Mouse (Mus musculus) embryonic facial prominence, embryonic 11.5 days (tissue): Measurements from ENCODE around the gene Nav1. TPM values are rescaled to one million over a fixed set of nuclear protein-coding genes. Genes with fewer than 3 reads are reported as not detected.

Experiments
- ATAC-seq: fragments of 200-750 bp; cut with Nextera tagmentation; replicated peaks from 2 replicates; pipeline ENCODE4 v1.8.0; 2017; ENCODE audit warnings: low read depth; ENCODE audit not compliant: insufficient number of reproducible peaks, low FRiP score, low TSS enrichment
- DNase-seq: peaks from one replicate; pipeline ENCODE4 v3.0.0-alpha.2; 2015; ENCODE audit warnings: low spot score
- H3K27ac ChIP-seq: fragments of 300-500 bp; sonication (generic); replicated peaks from 2 replicates; pipeline ENCODE4 v1.5.1; 2014; ENCODE audit warnings: mild to moderate bottlenecking, low read depth, low read length, control low read depth
- H3K27me3 ChIP-seq: fragments of 300-500 bp; sonication (generic); 2 replicates; pipeline ENCODE4 v1.6.1; 2014; ENCODE audit warnings: mild to moderate bottlenecking, low read length, moderate library complexity, mixed read lengths; ENCODE audit not compliant: control insufficient read depth, insufficient read depth
- H3K36me3 ChIP-seq: fragments of 300-500 bp; sonication (generic); replicated peaks from 2 replicates; pipeline ENCODE4 v1.6.1; 2014; ENCODE audit warnings: low read depth, mild to moderate bottlenecking, low read length, moderate library complexity, mixed read lengths; ENCODE audit not compliant: control insufficient read depth, insufficient read depth
- H3K4me1 ChIP-seq: fragments of 300-500 bp; sonication (generic); 2 replicates; pipeline ENCODE4 v1.6.1; 2014; ENCODE audit warnings: low read length, mixed read lengths; ENCODE audit not compliant: control insufficient read depth, insufficient read depth
- H3K4me2 ChIP-seq: fragments of 300-500 bp; sonication (generic); 2 replicates; pipeline ENCODE4 v1.6.1; 2014; ENCODE audit warnings: low read depth, mild to moderate bottlenecking, control low read depth, low read length, moderate library complexity
- H3K4me3 ChIP-seq: fragments of 300-500 bp; sonication (generic); 2 replicates; pipeline ENCODE4 v1.5.1; 2014; ENCODE audit warnings: low read depth, low read length, control low read depth
- H3K9ac ChIP-seq: fragments of 300-500 bp; sonication (generic); replicated peaks from 2 replicates; pipeline ENCODE4 v1.6.1; 2014; ENCODE audit warnings: mild to moderate bottlenecking, control low read depth, low read length
- H3K9me3 ChIP-seq: fragments of 300-500 bp; sonication (generic); replicated peaks from 2 replicates; pipeline ENCODE4 v1.6.1; 2016; ENCODE audit warnings: mild to moderate bottlenecking, low read length, inconsistent platforms, mixed read lengths; ENCODE audit not compliant: control insufficient read depth
- WGBS: fragments of 180-500 bp; shearing (Covaris S2); extraction: QIAGEN DNeasy Blood & Tissue Kit; methylation state at CpG from one replicate; pipeline ENCODE4 v1.1.7; 2014; 5-methylcytosine and 5-hydroxymethylcytosine counted together
- polyA plus RNA-seq: library from polyadenylated mRNA; unstranded; fragments of >200 nt; fragmentation: Nextera tagmentation; extraction: Ambion mirVana; gene quantifications from 2 replicates; pipeline ENCODE4 v1.2.1, GENCODE M21; 2014

Nav1 gene
- polyA plus RNA-seq, 1 experiment from 2014 or later, result 11.9 TPM

DNA sequence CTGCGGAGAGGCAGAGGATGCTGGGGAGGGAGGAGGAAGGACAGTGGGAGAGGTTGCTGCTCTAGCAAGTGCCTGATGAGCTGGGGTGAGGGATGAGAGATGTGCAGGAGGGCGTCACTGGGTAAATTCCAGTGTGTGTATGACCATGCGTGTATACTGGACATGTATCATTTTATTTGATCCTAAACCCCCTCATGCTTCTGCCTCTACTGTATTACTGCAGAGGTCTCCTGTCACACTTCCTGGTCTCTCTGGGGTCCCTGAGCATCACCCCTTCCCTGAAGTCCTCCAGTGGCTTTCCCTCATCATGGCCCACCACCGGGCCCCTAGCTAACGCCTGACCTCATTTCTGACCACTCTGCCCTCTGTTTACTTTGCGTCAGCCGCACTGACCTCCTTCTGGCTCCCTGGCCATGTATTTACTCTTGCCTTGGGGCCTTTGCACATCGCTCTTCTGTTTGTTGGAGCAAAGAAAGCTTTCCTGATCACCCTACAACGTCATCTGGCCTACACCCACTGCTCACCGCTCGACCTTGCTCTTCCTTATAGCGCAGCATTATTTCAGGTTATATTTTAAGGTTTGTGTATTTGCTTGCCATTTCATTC lies 91.4 kb downstream of the Nav1 start:
- H3K27me3 ChIP-seq, result no peaks in the 10 kb centered on the region
- H3K9ac ChIP-seq, result no peak overlapping the region
- no peaks in the 10 kb centered on the region for H3K36me3 ChIP-seq
- peaks cover 9% of the 10 kb centered on the region for H3K4me1 ChIP-seq
- ATAC-seq (no peak), DNase-seq (no peak)
- H3K4me3 ChIP-seq, result no peak overlapping the region
- 56% methylated on average over 12 of the region's 12 CpGs for whole genome bisulfite sequencing
- no peak overlapping the region for H3K4me2 ChIP-seq
- H3K9me3 ChIP-seq, result no peaks in the 10 kb centered on the region
- H3K27ac ChIP-seq, result no peak overlapping the region

DNA sequence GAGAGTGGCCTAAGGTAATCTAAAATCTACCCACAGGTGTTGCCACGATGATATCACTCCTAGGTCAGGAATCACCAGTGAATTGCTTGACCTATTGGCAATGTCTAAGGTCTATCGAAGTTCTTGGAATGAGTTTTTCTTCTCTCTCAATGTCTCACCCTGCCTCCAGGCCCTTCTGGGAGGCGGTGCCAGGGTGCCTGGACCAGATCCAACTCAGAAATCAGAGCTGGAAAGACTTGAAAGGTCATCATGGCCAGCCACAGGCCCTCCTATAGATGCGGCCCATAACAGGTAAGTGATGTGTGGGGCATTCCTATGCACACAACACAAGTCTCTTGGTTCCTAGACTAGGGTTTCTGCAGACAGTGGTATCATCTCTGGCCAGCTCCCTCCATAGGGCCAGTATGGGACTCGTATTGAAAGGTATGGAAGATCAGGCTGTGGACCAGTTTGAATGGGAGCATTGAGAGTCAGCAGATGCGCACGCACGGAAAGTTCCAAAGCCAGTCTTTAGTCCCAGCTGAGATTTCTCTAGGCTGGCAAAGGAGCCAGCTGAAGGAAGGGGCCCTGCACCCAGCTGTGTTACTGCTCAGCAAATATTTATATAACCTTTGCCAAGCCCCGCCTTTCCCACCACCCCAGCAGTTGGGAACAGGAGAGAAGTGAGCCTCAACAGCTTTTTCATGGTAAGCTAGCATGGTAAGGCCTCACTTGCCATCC lies 92.0 kb downstream of the Nav1 start:
- DNase-seq (no peak), ATAC-seq (no peak)
- Histone ChIP-seq H3K4me2 (no peak overlapping the region), H3K9ac (no peak overlapping the region), H3K36me3 (no peaks in the 10 kb centered on the region), H3K9me3 (no peaks in the 10 kb centered on the region), H3K27me3 (no peaks in the 10 kb centered on the region), H3K4me3 (no peak overlapping the region), H3K4me1 (peaks cover 10% of the 10 kb centered on the region), H3K27ac (no peak overlapping the region)
- WGBS, result 70% methylated on average over 9 of the region's 9 CpGs

DNA sequence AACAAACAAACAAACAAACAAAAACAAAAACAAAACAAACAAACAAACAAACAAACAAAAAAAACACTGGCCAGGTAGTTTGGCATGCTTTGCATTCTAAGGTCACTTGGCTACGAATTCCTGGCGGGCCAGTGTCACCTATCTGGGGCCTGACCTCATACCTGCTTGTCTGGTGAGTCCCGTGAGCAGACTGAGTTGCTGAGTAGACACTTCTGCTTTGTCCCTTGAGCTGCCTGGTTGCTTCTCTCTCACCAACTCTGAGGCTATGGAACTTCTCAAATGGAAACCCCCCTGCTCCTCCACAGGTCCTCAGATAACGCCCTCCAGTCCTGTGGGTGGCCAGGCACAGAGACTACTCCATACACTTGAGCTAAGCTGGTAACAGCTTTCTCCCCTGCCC lies 93.0 kb downstream of the Nav1 start:
- H3K4me3 ChIP-seq, result no peak overlapping the region
- no peak overlapping the region for H3K4me2 ChIP-seq
- no peaks in the 10 kb centered on the region for H3K27me3 ChIP-seq
- ATAC-seq, result no peak
- no peak for DNase-seq
- no peak overlapping the region for H3K9ac ChIP-seq
- H3K4me1 ChIP-seq, result peaks cover 15% of the 10 kb centered on the region
- no peak overlapping the region for H3K27ac ChIP-seq
- H3K9me3 ChIP-seq, result no peaks in the 10 kb centered on the region
- no peaks in the 10 kb centered on the region for H3K36me3 ChIP-seq
- whole genome bisulfite sequencing, result 72% methylated on average over 4 of the region's 4 CpGs

DNA sequence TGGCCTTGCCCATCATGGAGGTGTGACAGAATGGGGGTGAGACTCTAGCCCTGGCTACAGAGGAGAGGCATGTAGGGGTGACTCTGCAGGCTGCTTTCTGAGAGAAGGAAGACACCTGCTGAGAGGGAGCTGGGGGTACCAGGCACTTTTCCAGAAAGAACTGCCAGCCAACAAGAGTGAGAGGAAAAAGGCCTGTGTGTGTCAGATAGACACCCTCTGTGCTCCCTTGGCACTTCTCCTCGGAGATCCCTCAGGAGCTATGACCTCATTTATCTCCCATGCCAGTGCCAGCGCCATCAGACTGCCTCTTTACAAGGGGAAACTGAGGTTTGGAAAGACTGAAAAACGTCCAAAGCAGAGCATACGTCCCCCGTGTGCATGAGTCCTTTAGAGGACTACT lies 93.6 kb downstream of the Nav1 start:
- H3K4me1 ChIP-seq, result peaks cover 15% of the 10 kb centered on the region
- WGBS, result 50% methylated on average over 5 of the region's 5 CpGs
- H3K4me2 ChIP-seq, result no peak overlapping the region
- no peaks in the 10 kb centered on the region for H3K36me3 ChIP-seq
- H3K9ac ChIP-seq, result no peak overlapping the region
- H3K27me3 ChIP-seq, result no peaks in the 10 kb centered on the region
- H3K27ac ChIP-seq, result no peak overlapping the region
- no peak overlapping the region for H3K4me3 ChIP-seq
- no peak for DNase-seq
- no peak for ATAC-seq
- H3K9me3 ChIP-seq, result no peaks in the 10 kb centered on the region

DNA sequence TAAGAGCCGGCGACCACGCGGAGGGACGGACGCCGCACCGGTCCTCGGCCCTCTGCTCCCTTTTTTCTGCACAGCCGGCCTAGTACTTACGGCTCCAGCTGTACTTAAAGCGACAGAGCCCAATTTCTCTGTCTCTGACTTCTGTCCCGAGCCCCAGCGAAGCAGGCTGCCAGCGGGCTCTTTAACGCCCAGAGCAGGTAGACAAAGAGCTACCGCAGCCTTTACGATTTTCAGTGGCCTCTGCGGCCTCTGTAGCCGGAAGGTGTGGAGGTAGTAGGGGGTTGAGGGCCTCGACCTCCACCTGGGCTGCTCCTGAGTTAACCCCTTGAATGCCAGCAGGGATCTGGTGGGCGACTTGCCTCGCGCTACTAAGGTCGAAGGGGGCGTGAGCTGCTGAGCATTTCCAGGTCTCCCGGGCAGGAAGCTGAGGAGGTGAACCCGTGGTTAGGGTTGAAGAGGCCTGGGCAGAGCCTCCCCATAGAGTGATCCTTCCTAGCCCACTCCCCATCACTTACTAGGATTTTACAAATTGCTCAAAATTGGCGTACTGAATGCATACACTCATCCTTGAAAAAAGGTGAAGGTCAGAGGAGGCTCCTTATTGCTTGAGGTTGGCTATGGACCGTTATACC lies 96.6 kb downstream of the Nav1 start:
- WGBS, result 2% methylated on average over 30 of the region's 30 CpGs

DNA sequence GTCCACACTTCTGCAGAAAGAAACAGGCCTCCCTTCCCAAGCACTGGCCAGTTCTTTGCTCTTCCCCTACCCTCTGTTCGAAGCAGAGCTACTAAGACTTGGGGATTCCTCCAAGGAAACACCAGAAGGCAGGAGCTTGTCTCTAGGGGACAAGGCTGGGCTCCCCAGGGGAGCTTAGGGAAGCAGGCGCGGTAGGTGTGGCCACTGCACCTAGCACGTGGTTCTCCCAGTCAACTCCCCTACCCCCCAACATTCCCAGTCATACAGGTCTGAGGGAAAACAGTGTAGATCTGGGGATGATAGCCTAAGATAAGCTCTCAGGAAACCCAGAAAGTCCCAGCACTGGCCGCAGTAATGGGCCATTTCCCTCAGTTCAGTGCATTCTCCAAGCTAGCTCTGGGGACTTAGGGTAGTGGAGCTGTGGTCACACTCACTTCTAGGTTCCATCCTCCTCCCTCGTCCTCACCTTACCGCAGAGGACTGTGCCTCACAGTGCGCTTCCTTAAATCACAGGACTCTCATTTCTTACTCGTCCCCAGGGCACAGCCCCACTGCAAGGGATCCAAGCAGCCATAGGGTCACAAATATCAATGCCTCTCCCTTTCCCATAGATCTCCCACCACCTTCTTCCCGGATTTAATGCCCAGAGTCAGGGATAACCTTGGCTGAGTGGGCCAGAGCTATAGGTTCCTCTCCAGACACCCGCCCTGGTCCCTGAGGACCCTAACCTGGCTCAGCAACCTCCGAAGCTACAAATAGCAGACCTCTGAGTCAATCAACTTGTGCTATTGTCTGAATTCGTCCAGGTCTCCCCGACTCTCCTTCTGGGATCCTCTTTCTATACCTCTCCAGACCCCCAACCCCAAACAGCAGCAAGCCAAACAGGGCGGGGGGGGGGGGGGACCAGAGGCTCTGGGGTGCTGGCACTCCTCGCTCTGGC lies 97.7 kb downstream of the Nav1 start:
- H3K4me2 ChIP-seq, result peak overlapping the region; percentile 81
- peak overlapping the region; percentile 45 for H3K4me3 ChIP-seq
- ATAC-seq, result no peak
- no peaks in the 10 kb centered on the region for H3K27me3 ChIP-seq
- no peak overlapping the region for H3K27ac ChIP-seq
- 9% methylated on average over 15 of the region's 16 CpGs for WGBS
- H3K4me1 ChIP-seq, result peaks cover 14% of the 10 kb centered on the region
- H3K9me3 ChIP-seq, result no peaks in the 10 kb centered on the region
- no peaks in the 10 kb centered on the region for H3K36me3 ChIP-seq
- H3K9ac ChIP-seq, result peak overlapping the region; percentile 65
- no peak for DNase-seq

More for the DNA sequence above, 96.6 kb downstream of the Nav1 start:
- H3K36me3 ChIP-seq, result no peaks in the 10 kb centered on the region
- ATAC-seq (peak; percentile 36; the same call in 1 of the 2 replicates), DNase-seq (peak; percentile 85)
- H3K4me3 ChIP-seq, result peak overlapping the region; percentile 45
- no peak overlapping the region for H3K27ac ChIP-seq
- H3K9me3 ChIP-seq, result no peaks in the 10 kb centered on the region
- peak overlapping the region; percentile 81 for H3K4me2 ChIP-seq
- no peaks in the 10 kb centered on the region for H3K27me3 ChIP-seq
- peak overlapping the region; percentile 70 for H3K9ac ChIP-seq
- peaks cover 14% of the 10 kb centered on the region for H3K4me1 ChIP-seq

DNA sequence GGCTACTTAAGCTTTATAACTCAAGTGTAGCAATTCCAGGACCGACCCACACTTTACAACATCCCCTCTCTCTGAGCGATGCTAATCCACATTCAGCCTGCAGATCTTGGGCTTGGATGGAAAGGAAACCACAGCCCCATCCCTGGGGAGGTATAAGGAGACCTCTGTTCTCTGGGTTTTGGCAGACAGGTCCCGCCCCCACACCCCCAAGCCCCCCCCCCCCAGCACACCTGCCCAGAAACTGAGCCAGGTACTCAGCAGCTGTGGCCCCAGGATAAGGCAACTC lies 98.8 kb downstream of the Nav1 start:
- Histone ChIP-seq H3K4me1 (peaks cover 13% of the 10 kb centered on the region), H3K9me3 (no peaks in the 10 kb centered on the region), H3K9ac (no peak overlapping the region), H3K27ac (no peak overlapping the region), H3K27me3 (no peaks in the 10 kb centered on the region), H3K4me2 (no peak overlapping the region; the same call in 1 of the 2 replicates), H3K4me3 (no peak overlapping the region), H3K36me3 (no peaks in the 10 kb centered on the region)
- no peak for DNase-seq
- ATAC-seq, result no peak
- 24% methylated on average over 3 of the region's 3 CpGs for WGBS
